Mouse (Mus musculus): ENCODE measurements around the gene Tas2r114.

GRCm38 (mm10) chr6:131678786-131679185, 11.1 kb downstream of the Tas2r114 start, which contains the start of gene Tas2r106:
- TF ChIP-seq POLR2A (IDR thresholded peaks at IDR 0.05; ENCODE audit: borderline replicate concordance, insufficient read depth, low read length) (no peak), CTCF (IDR thresholded peaks at IDR 0.05; ENCODE audit: borderline replicate concordance, insufficient read depth, low read depth, low read length) (no peak)

All from cerebellum, adult 2 months (tissue).